Mouse (Mus musculus): ENCODE data around the gene Krtap15. TPM values are rescaled to one million over a fixed set of nuclear protein-coding genes. Genes with fewer than 3 reads are reported as not detected.

The Krtap15 gene
- total RNA-seq (2014; fragmentation: Nextera tagmentation) (not detected in 2 replicates), total RNA-seq (2017) (not detected in 2 replicates)

DNA sequence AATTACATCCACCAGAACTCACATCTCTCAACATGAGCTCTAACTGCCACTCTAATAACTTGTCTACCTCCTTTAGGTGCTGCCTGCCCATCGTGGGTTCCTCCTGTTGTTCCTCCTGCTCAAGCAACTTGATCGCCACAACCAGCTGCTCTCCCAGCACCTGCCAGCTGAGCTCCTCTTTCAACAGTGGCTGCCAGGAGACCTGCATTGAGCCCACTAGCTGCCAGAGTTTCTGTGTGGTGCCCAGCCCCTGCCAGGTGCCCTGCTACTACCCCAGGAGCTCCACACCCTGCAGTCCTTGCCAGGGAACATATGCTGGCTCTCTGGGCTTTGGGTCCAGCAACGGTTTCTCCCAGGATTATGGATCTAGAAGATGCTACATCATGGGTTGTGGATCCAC, at the start of gene Krtap15:
Gene Krtap15 (plus strand): TSS at position 150 of the 400 bp plus-strand sequence.
- ATAC-seq (replicated peaks; ENCODE audit: low FRiP score, low TSS enrichment, poor library complexity, severe bottlenecking), result no peak

DNA sequence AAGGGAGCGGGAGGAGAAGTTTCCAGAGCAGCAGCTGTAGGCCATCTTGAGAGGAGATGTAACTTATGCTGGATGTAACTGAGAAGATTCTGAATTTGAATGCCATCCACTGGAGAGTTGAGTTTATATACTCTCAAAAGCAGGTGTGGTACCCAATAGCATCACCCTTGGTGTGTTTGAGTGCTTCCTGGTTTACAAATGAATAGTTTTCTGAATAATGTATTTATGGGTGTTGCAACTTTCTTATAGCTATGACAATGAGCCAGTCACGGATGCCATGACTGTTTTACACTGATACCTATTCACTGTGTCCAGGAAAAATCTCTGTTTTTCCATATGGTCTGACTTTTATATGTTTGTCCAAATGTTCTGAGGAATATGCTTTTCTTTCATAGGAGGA, 45.9 kb upstream of the Krtap15 start, which contains the start of gene 2310057N15Rik:
Gene 2310057N15Rik (minus strand): TSS at position 101 of the 400 bp plus-strand sequence.
- no peak for ATAC-seq (replicated peaks; ENCODE audit: low FRiP score, low TSS enrichment, poor library complexity, severe bottlenecking)

GRCm38 (mm10) chr16:88777596-88777995, 42.4 kb upstream of the Krtap15 start, which contains the start of gene Gm5965:
Gene Gm5965 (plus strand): TSS chr16:88777896.
- no peak for ATAC-seq (replicated peaks; ENCODE audit: low FRiP score, low TSS enrichment, poor library complexity, severe bottlenecking)

DNA sequence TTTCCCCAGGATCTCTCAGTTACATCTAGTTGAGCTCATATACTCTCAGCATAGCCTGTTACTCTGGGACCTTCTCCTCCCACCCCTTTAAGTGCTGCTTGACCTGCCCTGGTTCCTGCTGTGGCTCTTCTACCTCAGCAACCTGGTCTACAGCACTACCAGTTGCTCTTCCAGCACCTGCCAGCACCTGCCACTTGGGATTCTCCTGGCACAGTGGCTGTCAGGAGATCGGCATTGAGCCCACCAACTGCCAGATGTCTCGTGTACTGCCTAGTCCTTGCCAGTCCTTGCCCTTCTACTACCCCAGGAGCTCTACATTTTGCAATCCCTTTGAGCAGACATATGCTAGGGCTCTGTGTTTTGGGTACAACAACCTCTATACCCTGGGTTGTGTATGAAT, 33.2 kb upstream of the Krtap15 start:
- no peak for ATAC-seq (replicated peaks; ENCODE audit: low FRiP score, low TSS enrichment, poor library complexity, severe bottlenecking)

DNA sequence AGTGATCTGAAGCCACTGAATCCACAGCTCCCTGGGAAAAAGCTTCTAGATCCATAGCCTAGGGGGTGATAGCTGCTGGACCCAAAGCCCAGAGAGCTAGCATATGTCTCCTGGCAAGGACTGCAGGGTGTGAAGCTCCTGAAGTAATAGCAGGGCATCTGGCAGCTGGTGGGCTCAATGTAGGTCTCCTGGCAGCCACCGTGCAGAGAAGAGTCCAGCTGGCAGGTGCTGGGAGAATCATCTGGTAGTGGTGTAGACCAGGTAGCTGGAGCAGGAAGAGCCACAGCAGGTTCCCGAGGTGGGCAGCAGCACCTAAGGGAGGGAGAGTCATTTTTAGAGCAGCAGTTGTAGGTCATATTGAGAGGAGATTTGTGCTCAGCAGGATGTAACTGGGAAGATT, 8.2 kb upstream of the Krtap15 start, which contains the start of gene Gm20741:
Gene Gm20741 (minus strand): TSS at position 394 of the 400 bp plus-strand sequence.
- ATAC-seq (replicated peaks; ENCODE audit: low FRiP score, low TSS enrichment, poor library complexity, severe bottlenecking), result no peak

- ATAC-seq (replicated peaks; ENCODE audit: low FRiP score, low TSS enrichment, poor library complexity, severe bottlenecking), result no peak
Observed at GRCm38 (mm10) chr16:88823736-88824135, 3.7 kb downstream of the Krtap15 start.

- ATAC-seq (replicated peaks; ENCODE audit: low FRiP score, low TSS enrichment, poor library complexity, severe bottlenecking), result no peak
Observed at GRCm38 (mm10) chr16:88826095-88826652, 6.2 kb downstream of the Krtap15 start, which contains the start of gene Krtap14. Gene Krtap14 (minus strand): TSS chr16:88826145.

DNA sequence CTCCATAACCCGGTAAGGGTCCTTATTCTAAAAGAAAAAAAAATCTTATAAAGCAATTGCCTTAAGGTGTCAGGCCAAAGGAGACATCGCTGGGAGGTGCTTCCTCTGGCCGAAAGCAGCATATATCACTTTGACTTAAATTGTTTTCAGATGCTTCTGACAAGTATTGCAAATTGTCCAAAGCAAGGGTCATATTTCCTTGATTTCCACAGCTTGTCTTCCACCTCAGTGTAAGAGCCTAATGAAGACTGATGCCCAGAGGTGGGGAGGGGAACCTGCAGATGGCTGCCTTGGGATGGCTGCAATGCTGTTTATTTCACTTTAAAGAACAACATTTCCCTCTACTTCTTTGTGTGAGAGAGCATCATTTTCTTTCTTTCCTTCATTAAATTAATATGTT, 7.0 kb downstream of the Krtap15 start:
- no peak for ATAC-seq (replicated peaks; ENCODE audit: low FRiP score, low TSS enrichment, poor library complexity, severe bottlenecking)

DNA sequence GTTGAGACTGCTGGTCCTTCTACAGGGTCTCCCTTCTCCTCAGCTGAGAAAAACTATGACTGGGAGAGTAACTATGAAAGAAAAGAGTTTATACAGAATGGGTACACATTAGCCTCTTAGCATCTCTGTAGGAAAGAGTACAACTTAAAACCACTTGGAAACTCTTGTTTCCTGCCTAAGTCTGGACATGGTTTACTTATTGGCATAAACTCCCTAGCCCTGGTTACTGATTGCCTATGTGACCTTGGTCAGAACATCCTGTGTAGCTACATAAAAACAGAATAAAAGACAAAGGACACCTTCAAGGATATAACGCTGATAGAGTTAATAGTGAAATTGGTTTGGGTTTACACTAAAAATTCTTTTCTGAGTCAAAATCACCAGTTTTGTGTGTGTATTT, 27.3 kb downstream of the Krtap15 start:
- ATAC-seq (replicated peaks; ENCODE audit: low FRiP score, low TSS enrichment, poor library complexity, severe bottlenecking), result no peak

DNA sequence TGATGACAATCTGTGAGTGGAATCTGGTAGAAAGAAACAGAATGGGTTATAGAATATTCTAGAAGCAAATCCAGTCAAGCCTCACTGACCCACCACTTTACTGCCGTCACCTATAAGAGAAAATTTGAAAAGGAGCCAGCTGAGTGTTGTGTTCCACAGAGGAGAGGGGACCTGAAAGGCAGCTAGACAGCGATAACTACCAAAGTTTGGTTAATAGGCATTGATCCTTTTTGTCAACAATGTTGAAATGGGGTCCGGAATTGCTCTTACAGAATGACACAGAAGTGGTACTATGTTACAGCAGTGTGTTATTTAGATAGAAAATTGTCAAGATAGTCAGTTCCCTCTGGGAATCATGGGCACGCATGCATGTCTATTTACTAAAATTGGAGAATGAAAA, 28.5 kb downstream of the Krtap15 start:
- no peak for ATAC-seq (replicated peaks; ENCODE audit: low FRiP score, low TSS enrichment, poor library complexity, severe bottlenecking)

- no peak for ATAC-seq (replicated peaks; ENCODE audit: low FRiP score, low TSS enrichment, poor library complexity, severe bottlenecking)
Observed at GRCm38 (mm10) chr16:88851450-88851849, 31.4 kb downstream of the Krtap15 start.

DNA sequence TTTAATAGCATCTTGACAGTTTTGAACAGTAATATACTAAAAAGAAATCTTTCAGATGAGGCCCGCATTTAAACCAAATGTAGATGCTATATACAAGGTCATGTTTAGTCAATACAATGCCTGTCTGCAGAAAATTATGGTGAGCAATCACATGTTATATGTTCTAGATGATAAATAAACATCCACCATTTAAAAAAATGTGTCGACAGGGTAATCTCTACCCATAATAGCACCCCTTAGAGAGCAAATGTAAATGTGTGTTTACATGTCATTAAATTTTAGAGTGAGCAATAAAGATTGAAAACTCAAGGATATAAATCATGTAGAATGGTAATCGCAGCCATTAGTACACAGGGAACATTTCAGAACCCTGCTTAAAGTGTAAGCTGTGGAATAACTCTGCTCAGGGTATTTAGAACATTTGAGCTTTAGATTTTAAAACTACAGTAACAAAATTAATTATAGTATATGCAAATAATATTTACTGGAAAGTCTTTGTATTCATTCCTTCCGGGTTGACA, 44.9 kb downstream of the Krtap15 start:
- no peak for ATAC-seq (replicated peaks; ENCODE audit: low FRiP score, low TSS enrichment, poor library complexity, severe bottlenecking)

- ATAC-seq (replicated peaks; ENCODE audit: low FRiP score, low TSS enrichment, poor library complexity, severe bottlenecking), result no peak
Observed at GRCm38 (mm10) chr16:88869311-88869710, 49.3 kb downstream of the Krtap15 start, which contains the start of gene Krtap19-1. Gene Krtap19-1 (minus strand): TSS chr16:88869411.

- ATAC-seq (replicated peaks; ENCODE audit: low FRiP score, low TSS enrichment, poor library complexity, severe bottlenecking), result no peak
Observed at GRCm38 (mm10) chr16:88874169-88874568, 54.2 kb downstream of the Krtap15 start, which contains the start of gene Krtap19-2. Gene Krtap19-2 (minus strand): TSS chr16:88874269.

DNA sequence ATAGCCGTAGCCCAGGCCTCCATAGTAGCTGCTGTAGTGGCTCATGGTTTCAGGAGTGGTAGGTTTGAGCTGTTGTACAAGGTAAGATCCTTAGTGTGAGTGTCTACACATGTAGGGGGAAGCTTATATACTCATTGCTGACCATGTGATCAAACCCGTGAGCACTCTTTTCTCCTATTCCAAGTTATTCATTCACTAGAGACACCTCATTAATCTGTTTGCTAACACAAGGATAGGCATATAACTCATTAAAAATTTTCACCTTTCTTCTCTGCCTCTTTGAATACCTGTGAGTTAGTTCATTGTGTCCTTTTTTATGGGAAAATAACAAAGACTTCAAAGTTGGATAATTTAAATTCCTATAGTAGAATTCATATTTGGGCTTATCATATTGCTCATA, 57.9 kb downstream of the Krtap15 start, which contains the start of gene Krtap19-3:
Gene Krtap19-3 (minus strand): TSS at position 101 of the 400 bp plus-strand sequence.
- no peak for ATAC-seq (replicated peaks; ENCODE audit: low FRiP score, low TSS enrichment, poor library complexity, severe bottlenecking)

Other genes starting within 250 kb of the Krtap15 start
- gene Krtap24-1, start 207.9 kb upstream of the Krtap15 start, total RNA-seq (2014; fragmentation: Nextera tagmentation), result not detected in 2 replicates
- not detected in 2 replicates for gene Krtap24-1, start 207.9 kb upstream of the Krtap15 start, total RNA-seq (2017)
- gene 2310079G19Rik, start 192.5 kb upstream of the Krtap15 start, total RNA-seq (2014; fragmentation: Nextera tagmentation), result not detected in 2 replicates
- gene 2310079G19Rik, start 192.5 kb upstream of the Krtap15 start, total RNA-seq (2017), result not detected in 2 replicates
- gene Krtap26-1, start 172.4 kb upstream of the Krtap15 start, total RNA-seq (2014; fragmentation: Nextera tagmentation), result not detected in 2 replicates
- not detected in 2 replicates for gene Krtap26-1, start 172.4 kb upstream of the Krtap15 start, total RNA-seq (2017)
- gene Krtap27-1, start 148.5 kb upstream of the Krtap15 start, total RNA-seq (2014; fragmentation: Nextera tagmentation), result not detected in 2 replicates
- gene Krtap27-1, start 148.5 kb upstream of the Krtap15 start, total RNA-seq (2017), result not detected in 2 replicates
- gene 2310061N02Rik, start 112.3 kb upstream of the Krtap15 start, total RNA-seq (2014; fragmentation: Nextera tagmentation), result not detected in 2 replicates
- not detected in 2 replicates for gene 2310061N02Rik, start 112.3 kb upstream of the Krtap15 start, total RNA-seq (2017)
- gene Krtap13-1, start 91.4 kb upstream of the Krtap15 start, total RNA-seq (2014; fragmentation: Nextera tagmentation), result not detected in 2 replicates
- not detected in 2 replicates for gene Krtap13-1, start 91.4 kb upstream of the Krtap15 start, total RNA-seq (2017)
- not detected in 2 replicates for gene Krtap13, start 68.6 kb upstream of the Krtap15 start, total RNA-seq (2014; fragmentation: Nextera tagmentation)
- not detected in 2 replicates for gene Krtap13, start 68.6 kb upstream of the Krtap15 start, total RNA-seq (2017)
- gene 2310034C09Rik, start 61.4 kb upstream of the Krtap15 start, total RNA-seq (2014; fragmentation: Nextera tagmentation), result not detected in 2 replicates
- not detected in 2 replicates for gene 2310034C09Rik, start 61.4 kb upstream of the Krtap15 start, total RNA-seq (2017)
- gene 2310057N15Rik, start 46.0 kb upstream of the Krtap15 start, total RNA-seq (2014; fragmentation: Nextera tagmentation), result not detected in 2 replicates
- gene 2310057N15Rik, start 46.0 kb upstream of the Krtap15 start, total RNA-seq (2017), result not detected in 2 replicates
- gene Gm5965, start 42.3 kb upstream of the Krtap15 start, total RNA-seq (2014; fragmentation: Nextera tagmentation), result not detected in 2 replicates
- not detected in 2 replicates for gene Gm5965, start 42.3 kb upstream of the Krtap15 start, total RNA-seq (2017)
- gene Gm20741, start 8.0 kb upstream of the Krtap15 start, total RNA-seq (2014; fragmentation: Nextera tagmentation), result not detected in 2 replicates
- not detected in 2 replicates for gene Gm20741, start 8.0 kb upstream of the Krtap15 start, total RNA-seq (2017)
- gene Krtap14, start 5.9 kb downstream of the Krtap15 start, total RNA-seq (2014; fragmentation: Nextera tagmentation), result not detected in 2 replicates
- gene Krtap14, start 5.9 kb downstream of the Krtap15 start, total RNA-seq (2017), result not detected in 2 replicates
- not detected in 2 replicates for gene Krtap19-1, start 49.2 kb downstream of the Krtap15 start, total RNA-seq (2014; fragmentation: Nextera tagmentation)
- gene Krtap19-1, start 49.2 kb downstream of the Krtap15 start, total RNA-seq (2017), result not detected in 2 replicates
- not detected in 2 replicates for gene Krtap19-2, start 54.1 kb downstream of the Krtap15 start, total RNA-seq (2014; fragmentation: Nextera tagmentation)
- not detected in 2 replicates for gene Krtap19-2, start 54.1 kb downstream of the Krtap15 start, total RNA-seq (2017)
- not detected in 2 replicates for gene Krtap19-3, start 57.8 kb downstream of the Krtap15 start, total RNA-seq (2014; fragmentation: Nextera tagmentation)
- gene Krtap19-3, start 57.8 kb downstream of the Krtap15 start, total RNA-seq (2017), result not detected in 2 replicates
- gene Krtap19-4, start 64.9 kb downstream of the Krtap15 start, total RNA-seq (2014; fragmentation: Nextera tagmentation), result not detected in 2 replicates
- not detected in 2 replicates for gene Krtap19-4, start 64.9 kb downstream of the Krtap15 start, total RNA-seq (2017)
- gene Krtap19-5, start 76.2 kb downstream of the Krtap15 start, total RNA-seq (2014; fragmentation: Nextera tagmentation), result not detected in 2 replicates
- gene Krtap19-5, start 76.2 kb downstream of the Krtap15 start, total RNA-seq (2017), result not detected in 2 replicates
- not detected in 2 replicates for gene Krtap19-9b, start 112.0 kb downstream of the Krtap15 start, total RNA-seq (2014; fragmentation: Nextera tagmentation)
- gene Krtap19-9b, start 112.0 kb downstream of the Krtap15 start, total RNA-seq (2017), result not detected in 2 replicates
- not detected in 2 replicates for gene Krtap16-3, start 142.7 kb downstream of the Krtap15 start, total RNA-seq (2014; fragmentation: Nextera tagmentation)
- not detected in 2 replicates for gene Krtap16-3, start 142.7 kb downstream of the Krtap15 start, total RNA-seq (2017)
- gene Krtap22-2, start 190.5 kb downstream of the Krtap15 start, total RNA-seq (2014; fragmentation: Nextera tagmentation), result not detected in 2 replicates
- not detected in 2 replicates for gene Krtap22-2, start 190.5 kb downstream of the Krtap15 start, total RNA-seq (2017)
- gene Gm10229, start 195.1 kb downstream of the Krtap15 start, total RNA-seq (2014; fragmentation: Nextera tagmentation), result not detected in 2 replicates
- not detected in 2 replicates for gene Gm10229, start 195.1 kb downstream of the Krtap15 start, total RNA-seq (2017)
- gene Krtap6-1, start 211.5 kb downstream of the Krtap15 start, total RNA-seq (2014; fragmentation: Nextera tagmentation), result not detected in 2 replicates
- gene Krtap6-1, start 211.5 kb downstream of the Krtap15 start, total RNA-seq (2017), result not detected in 2 replicates
- gene Gm10228, start 221.3 kb downstream of the Krtap15 start, total RNA-seq (2014; fragmentation: Nextera tagmentation), result not detected in 2 replicates
- not detected in 2 replicates for gene Gm10228, start 221.3 kb downstream of the Krtap15 start, total RNA-seq (2017)
- not detected in 2 replicates for gene Krtap6-5, start 227.7 kb downstream of the Krtap15 start, total RNA-seq (2014; fragmentation: Nextera tagmentation)
- gene Krtap6-5, start 227.7 kb downstream of the Krtap15 start, total RNA-seq (2017), result not detected in 2 replicates
- not detected in 2 replicates for gene 1110025L11Rik, start 243.8 kb downstream of the Krtap15 start, total RNA-seq (2014; fragmentation: Nextera tagmentation)
- not detected in 2 replicates for gene 1110025L11Rik, start 243.8 kb downstream of the Krtap15 start, total RNA-seq (2017)

Measured in megakaryocyte-erythroid progenitor cell, adult 5-6 weeks (primary cell).